Mouse (Mus musculus) kidney, embryonic 15.5 days (tissue): Measurements from ENCODE around the gene 1700024B05Rik. TPM values are rescaled to one million over a fixed set of nuclear protein-coding genes. Genes with fewer than 3 reads are reported as not detected.
"Not testable (repeated sequence)": the region's sequence is repeated elsewhere in the genome, so short reads cannot be mapped to it uniquely, and the experiment has no call there.

Source experiments
- ATAC-seq: fragments of 200-750 bp; cut with Nextera tagmentation; replicated peaks from 2 replicates; pipeline ENCODE4 v1.8.0; 2017; ENCODE audit warnings: moderate TSS enrichment; ENCODE audit not compliant: low FRiP score
- H3K27ac ChIP-seq: fragments of 300-500 bp; sonication (generic); 2 replicates; pipeline ENCODE4 v1.5.1; 2015; ENCODE audit warnings: mild to moderate bottlenecking, inconsistent platforms
- H3K27me3 ChIP-seq: fragments of 300-500 bp; sonication (generic); 2 replicates; pipeline ENCODE4 v1.6.1; 2015; ENCODE audit warnings: inconsistent platforms
- H3K36me3 ChIP-seq: fragments of 300-500 bp; sonication (generic); 2 replicates; pipeline ENCODE4 v1.6.1; 2015; ENCODE audit warnings: inconsistent platforms
- H3K4me1 ChIP-seq: fragments of 300-500 bp; sonication (generic); 2 replicates; pipeline ENCODE4 v1.6.1; 2015; ENCODE audit warnings: inconsistent platforms
- H3K4me2 ChIP-seq: fragments of 300-500 bp; sonication (generic); 2 replicates; pipeline ENCODE4 v1.6.1; 2015; ENCODE audit warnings: moderate library complexity, mild to moderate bottlenecking, inconsistent platforms
- H3K4me3 ChIP-seq: fragments of 300-500 bp; sonication (generic); replicated peaks from 2 replicates; pipeline ENCODE4 v1.5.1; 2015; ENCODE audit warnings: mild to moderate bottlenecking, inconsistent platforms
- H3K9ac ChIP-seq: fragments of 300-500 bp; sonication (generic); 2 replicates; pipeline ENCODE4 v1.6.1; 2015; ENCODE audit warnings: mild to moderate bottlenecking, inconsistent platforms
- H3K9me3 ChIP-seq: fragments of 300-500 bp; sonication (generic); replicated peaks from 2 replicates; pipeline ENCODE4 v1.6.1; 2016; ENCODE audit warnings: inconsistent platforms
- WGBS: fragments of 180-500 bp; shearing (Covaris S2); methylation state at CpG from one replicate; pipeline ENCODE4 v1.1.7; 2015; ENCODE audit warnings: mixed read lengths; 5-methylcytosine and 5-hydroxymethylcytosine counted together
- polyA plus RNA-seq: library from polyadenylated mRNA; unstranded; fragments of >200 nt; fragmentation: Nextera tagmentation; extraction: Ambion mirVana; gene quantifications from 2 replicates; pipeline ENCODE4 v1.2.1, GENCODE M21; 2015

1700024B05Rik gene
- polyA plus RNA-seq, result not detected in 2 replicates

- not testable (repeated sequence) for H3K27me3 ChIP-seq, ATAC-seq, H3K27ac ChIP-seq, H3K9me3 ChIP-seq, H3K36me3 ChIP-seq, H3K4me2 ChIP-seq, H3K4me3 ChIP-seq, H3K4me1 ChIP-seq, H3K9ac ChIP-seq
- WGBS, result 100% methylated on average over 2 of the region's 2 CpGs
Measured at GRCm38 (mm10) chr14:41943695-41944094, at the start of gene 1700024B05Rik. Gene 1700024B05Rik, plus strand, starts transcription at chr14:41943995.

- not testable (repeated sequence) for H3K4me3 ChIP-seq, H3K36me3 ChIP-seq, H3K27ac ChIP-seq, ATAC-seq, H3K9me3 ChIP-seq, H3K4me1 ChIP-seq, H3K4me2 ChIP-seq, H3K9ac ChIP-seq, H3K27me3 ChIP-seq
- no CpG with 5 or more reads among the region's 2 CpGs for WGBS
Measured at GRCm38 (mm10) chr14:41907190-41907589, 36.6 kb upstream of the 1700024B05Rik start, which contains the start of gene Gm7980. Gene Gm7980, minus strand, starts transcription at chr14:41907290.

- not testable (repeated sequence) for H3K36me3 ChIP-seq, H3K4me3 ChIP-seq, H3K4me2 ChIP-seq, H3K27me3 ChIP-seq, H3K27ac ChIP-seq, H3K4me1 ChIP-seq, H3K9ac ChIP-seq, H3K9me3 ChIP-seq, ATAC-seq
- WGBS, result no CpG with 5 or more reads among the region's 1 CpGs
Measured at GRCm38 (mm10) chr14:41924649-41925048, 19.1 kb upstream of the 1700024B05Rik start, which contains the start of gene 1700049E17Rik1. Gene 1700049E17Rik1, plus strand, starts transcription at chr14:41924949.

- not testable (repeated sequence) for H3K4me2 ChIP-seq, H3K36me3 ChIP-seq, H3K4me3 ChIP-seq, H3K27me3 ChIP-seq, H3K4me1 ChIP-seq, H3K9me3 ChIP-seq, H3K27ac ChIP-seq, ATAC-seq, H3K9ac ChIP-seq
- WGBS, result 80% methylated on average over 4 of the region's 4 CpGs
Measured at GRCm38 (mm10) chr14:41964095-41964494, 20.3 kb downstream of the 1700024B05Rik start.

GRCm38 (mm10) chr14:41967827-41968226 lies 24.0 kb downstream of the 1700024B05Rik start, which contains the start of gene Gm6401:
Gene Gm6401, minus strand, starts transcription at chr14:41967927.
- not testable (repeated sequence) for H3K4me1 ChIP-seq, ATAC-seq, H3K9ac ChIP-seq, H3K4me3 ChIP-seq, H3K27me3 ChIP-seq, H3K36me3 ChIP-seq, H3K4me2 ChIP-seq, H3K27ac ChIP-seq, H3K9me3 ChIP-seq
- WGBS, result 76% methylated on average over 1 of the region's 1 CpGs

- H3K36me3 ChIP-seq, H3K4me2 ChIP-seq, H3K9me3 ChIP-seq, ATAC-seq, H3K27me3 ChIP-seq, H3K4me1 ChIP-seq, H3K4me3 ChIP-seq, H3K27ac ChIP-seq, H3K9ac ChIP-seq: not testable (repeated sequence)
- 63% methylated on average over 3 of the region's 3 CpGs for WGBS
Measured at GRCm38 (mm10) chr14:41968596-41968995, 24.8 kb downstream of the 1700024B05Rik start.

- ATAC-seq, H3K27me3 ChIP-seq, H3K4me1 ChIP-seq, H3K9ac ChIP-seq, H3K27ac ChIP-seq, H3K9me3 ChIP-seq, H3K36me3 ChIP-seq, H3K4me2 ChIP-seq, H3K4me3 ChIP-seq: not testable (repeated sequence)
- 67% methylated on average over 1 of the region's 1 CpGs for WGBS
Measured at GRCm38 (mm10) chr14:41983225-41983624, 39.4 kb downstream of the 1700024B05Rik start, which contains the start of gene Gm3543. Gene Gm3543, minus strand, starts transcription at chr14:41983325.

Other genes starting within 250 kb of the 1700024B05Rik start
- gene Gm8068, start 242.1 kb upstream of the 1700024B05Rik start, polyA plus RNA-seq, result not detected in 2 replicates
- gene Gm7929, start 193.4 kb upstream of the 1700024B05Rik start, polyA plus RNA-seq, result not detected in 2 replicates
- gene Gm47189, start 171.6 kb upstream of the 1700024B05Rik start, polyA plus RNA-seq, result not detected in 2 replicates
- gene Gm7980, start 36.7 kb upstream of the 1700024B05Rik start, polyA plus RNA-seq, result not detected in 2 replicates
- not detected in 2 replicates for gene 1700049E17Rik1, start 19.0 kb upstream of the 1700024B05Rik start, polyA plus RNA-seq
- gene Gm6401, start 23.9 kb downstream of the 1700024B05Rik start, polyA plus RNA-seq, result not detected in 2 replicates
- not detected in 2 replicates for gene Gm3543, start 39.3 kb downstream of the 1700024B05Rik start, polyA plus RNA-seq
- not detected in 2 replicates for gene Gm7951, start 173.4 kb downstream of the 1700024B05Rik start, polyA plus RNA-seq
- gene Gm17027, start 218.6 kb downstream of the 1700024B05Rik start, polyA plus RNA-seq, result not detected in 2 replicates
- not detected in 2 replicates for gene Gm3573, start 246.8 kb downstream of the 1700024B05Rik start, polyA plus RNA-seq